Mouse (Mus musculus): ENCODE measurements around the gene Csrp1.

The Csrp1 gene

GRCm38 (mm10) chr1:135771573-135771970 lies 51.7 kb downstream of the Csrp1 start:
- no peak for DNase-seq (ENCODE audit: low read depth)

GRCm38 (mm10) chr1:135776596-135776995 lies 56.7 kb downstream of the Csrp1 start:
- DNase-seq (ENCODE audit: low read depth): no peak

- no peak for DNase-seq (ENCODE audit: low read depth)
These were observed 57.2 kb downstream of the Csrp1 start for GRCm38 (mm10) chr1:135777046-135777445.

- no peak for DNase-seq (ENCODE audit: low read depth)
These were observed 59.1 kb downstream of the Csrp1 start, which contains the start of gene Tnni1 for GRCm38 (mm10) chr1:135778780-135779535. Gene Tnni1, plus strand, starts transcription at chr1:135779434.

- DNase-seq (ENCODE audit: low read depth): no peak
These were observed 60.8 kb downstream of the Csrp1 start for GRCm38 (mm10) chr1:135780649-135781048.

GRCm38 (mm10) chr1:135781220-135781619 lies 61.4 kb downstream of the Csrp1 start:
- no peak for DNase-seq (ENCODE audit: low read depth)

GRCm38 (mm10) chr1:135782816-135783215 lies 63.0 kb downstream of the Csrp1 start:
- DNase-seq (ENCODE audit: low read depth): no peak

- DNase-seq (ENCODE audit: low read depth): peak; percentile 81
These were observed 67.9 kb downstream of the Csrp1 start for GRCm38 (mm10) chr1:135787799-135788198.

- no peak for DNase-seq (ENCODE audit: low read depth)
These were observed 68.8 kb downstream of the Csrp1 start for GRCm38 (mm10) chr1:135788708-135789107.

GRCm38 (mm10) chr1:135789815-135790214 lies 70.0 kb downstream of the Csrp1 start:
- DNase-seq (ENCODE audit: low read depth): peak; percentile 63

- DNase-seq (ENCODE audit: low read depth): no peak
These were observed 72.5 kb downstream of the Csrp1 start for GRCm38 (mm10) chr1:135792143-135792939.

GRCm38 (mm10) chr1:135793370-135794215 lies 73.7 kb downstream of the Csrp1 start:
- no peak for DNase-seq (ENCODE audit: low read depth)

GRCm38 (mm10) chr1:135794216-135795134 lies 74.6 kb downstream of the Csrp1 start:
- no peak for DNase-seq (ENCODE audit: low read depth)

GRCm38 (mm10) chr1:135798492-135798891 lies 78.6 kb downstream of the Csrp1 start:
- DNase-seq (ENCODE audit: low read depth): no peak

- DNase-seq (ENCODE audit: low read depth): no peak
These were observed 79.3 kb downstream of the Csrp1 start for GRCm38 (mm10) chr1:135799109-135799627.

GRCm38 (mm10) chr1:135800192-135800950 lies 80.5 kb downstream of the Csrp1 start:
- DNase-seq (ENCODE audit: low read depth): no peak
